ENCODE assay signal across 8 mouse cellular contexts in genomic region chr19:17392866-17393265, GRCm38 (mm10). TPM values are rescaled to one million over a fixed set of nuclear protein-coding genes. Genes with fewer than 3 reads are reported as not detected.
DNase-seq lines count a peak whose midpoint lies in the region; ATAC-seq and TF ChIP-seq lines count a peak whose summit lies in the region.
"Had no signal": no experiment of that assay in that cellular context is flagged by ENCODE, and none has a peak within 500 bp of the region (broad histone marks: within the 10 kb centered on the region; RNA-seq: fewer than 3 reads in every experiment).

No protein-coding gene starts in this region.

- no peak for DNase-seq in heart, adult 8-10 months (ENCODE audit: low spot score)
- DNase-seq in midbrain, embryonic 14.5 days: no peak
- no peak for DNase-seq in midbrain, postnatal 0 days (ENCODE audit: low spot score)
- no peak for DNase-seq in adrenal gland, postnatal 4 days (ENCODE audit: low spot score in 2 of 2)
- no peak for DNase-seq in gastrocnemius, postnatal 4 days (ENCODE audit: low spot score in 2 of 2)

- no peak for TF ChIP-seq CTCF in midbrain, postnatal 0 days (IDR thresholded peaks at IDR 0.05)

- peaks cover 2 to 14% of the 10 kb centered on the region in 2 experiments; a peak in 3 of 4 replicates for H3K4me1 ChIP-seq in heart, embryonic 14.5 days (ENCODE audit: control insufficient read depth in 2 of 2, insufficient read depth in 2 of 2, low read length in 2 of 2)
- peaks cover 10% of the 10 kb centered on the region for H3K4me1 ChIP-seq in midbrain, embryonic 14.5 days (ENCODE audit: control insufficient read depth, insufficient read depth, low read length)
- H3K4me1 ChIP-seq in midbrain, postnatal 0 days (ENCODE audit: insufficient read depth, low read length): no peaks in the 10 kb centered on the region
- H3K4me1 ChIP-seq in limb, embryonic 13.5 days: peaks cover 15% of the 10 kb centered on the region

- H3K36me3 ChIP-seq in heart, embryonic 14.5 days (ENCODE audit: control insufficient read depth, insufficient read depth, low read length): peaks cover 14% of the 10 kb centered on the region
- H3K36me3 ChIP-seq in midbrain, embryonic 14.5 days (ENCODE audit: control insufficient read depth, insufficient read depth, low read length): peaks cover 7% of the 10 kb centered on the region; the same call in 1 of the 2 replicates
- no peaks in the 10 kb centered on the region for H3K36me3 ChIP-seq in midbrain, postnatal 0 days (ENCODE audit: insufficient read depth, low read length)
- peaks cover 12% of the 10 kb centered on the region for H3K36me3 ChIP-seq in limb, embryonic 13.5 days

- 13% methylated on average over 3 of the region's 3 CpGs for WGBS in heart, embryonic 14.5 days
- WGBS in midbrain, embryonic 14.5 days: 12% methylated on average over 3 of the region's 3 CpGs
- 18% methylated on average over 3 of the region's 3 CpGs for WGBS in midbrain, postnatal 0 days
- WGBS in limb, embryonic 13.5 days: 10% methylated on average over 3 of the region's 3 CpGs

- no peak overlapping the region for H3K4me3 ChIP-seq in heart, embryonic 14.5 days (ENCODE audit: control insufficient read depth in 1 of 2, insufficient read depth in 1 of 2, low read depth in 1 of 2, low read length in 2 of 2)
- H3K4me3 ChIP-seq in midbrain, embryonic 14.5 days (replicated peaks; ENCODE audit: low read depth, low read length): peak overlapping the region; percentile 96; the same call in 1 of the 2 replicates
- no peak overlapping the region for H3K4me3 ChIP-seq in midbrain, postnatal 0 days (ENCODE audit: low read depth, low read length)
- H3K4me3 ChIP-seq in limb, embryonic 13.5 days: 0 out of 2 replicates have a peak overlapping the region, but pooled peaks have one; percentile 91

- H3K27me3 ChIP-seq in heart, embryonic 14.5 days (ENCODE audit: control insufficient read depth, insufficient read depth, low read length): no peaks in the 10 kb centered on the region
- 0 out of 2 replicates have a peak, but pooled peaks cover 4% of the 10 kb centered on the region for H3K27me3 ChIP-seq in midbrain, embryonic 14.5 days (ENCODE audit: control insufficient read depth, insufficient read depth, low read length)
- H3K27me3 ChIP-seq in midbrain, postnatal 0 days (ENCODE audit: insufficient read depth, low read length): no peaks in the 10 kb centered on the region
- H3K27me3 ChIP-seq in limb, embryonic 13.5 days: peaks cover 3% of the 10 kb centered on the region; the same call in 1 of the 2 replicates

- H3K9me3 ChIP-seq in heart, embryonic 14.5 days (ENCODE audit: control insufficient read depth, low read length): no peaks in the 10 kb centered on the region
- no peaks in the 10 kb centered on the region for H3K9me3 ChIP-seq in midbrain, embryonic 14.5 days (ENCODE audit: control insufficient read depth, low read length)
- no peaks in the 10 kb centered on the region for H3K9me3 ChIP-seq in midbrain, postnatal 0 days (ENCODE audit: low read length)
- no peaks in the 10 kb centered on the region for H3K9me3 ChIP-seq in limb, embryonic 13.5 days

- H3K9ac ChIP-seq in heart, embryonic 14.5 days (ENCODE audit: low read length): no peak overlapping the region
- no peak overlapping the region for H3K9ac ChIP-seq in midbrain, embryonic 14.5 days (replicated peaks; ENCODE audit: low read length)
- no peak overlapping the region for H3K9ac ChIP-seq in midbrain, postnatal 0 days (replicated peaks; ENCODE audit: low read length, poor library complexity, severe bottlenecking)
- no peak overlapping the region for H3K9ac ChIP-seq in limb, embryonic 13.5 days

- ATAC-seq in heart, embryonic 14.5 days (ENCODE audit: insufficient number of reproducible peaks, insufficient read depth, low FRiP score, low read depth): no peak
- no peak for ATAC-seq in midbrain, embryonic 14.5 days (ENCODE audit: low FRiP score, low TSS enrichment)
- no peak for ATAC-seq in midbrain, postnatal 0 days (ENCODE audit: low FRiP score)
- no peak for ATAC-seq in limb, embryonic 13.5 days (ENCODE audit: low FRiP score, low read depth)

- no peak overlapping the region for H3K27ac ChIP-seq in heart, embryonic 14.5 days (replicated peaks in 1 of 2; ENCODE audit: control insufficient read depth in 1 of 2, insufficient read depth in 1 of 2, low read depth in 2 of 2, low read length in 2 of 2)
- H3K27ac ChIP-seq in midbrain, embryonic 14.5 days (replicated peaks; ENCODE audit: low read depth, low read length): no peak overlapping the region
- H3K27ac ChIP-seq in midbrain, postnatal 0 days (ENCODE audit: low read depth, low read length): no peak overlapping the region
- no peak overlapping the region for H3K27ac ChIP-seq in limb, embryonic 13.5 days
- H3K27ac ChIP-seq: hindbrain, embryonic 14.5 days had no signal

- H3K4me2 ChIP-seq in heart, embryonic 14.5 days (ENCODE audit: low read length): peak overlapping the region; percentile 70
- H3K4me2 ChIP-seq in midbrain, embryonic 14.5 days (ENCODE audit: low read length): no peak overlapping the region
- H3K4me2 ChIP-seq in midbrain, postnatal 0 days (ENCODE audit: low read depth, low read length, poor library complexity, severe bottlenecking): no peak overlapping the region
- H3K4me2 ChIP-seq in limb, embryonic 13.5 days (replicated peaks): peak overlapping the region; percentile 70

RNA-seq across cellular contexts. Expression of gene Rfk, which starts 1.0 kb away (rescaled TPM):
- polyA plus RNA-seq in heart, embryonic 14.5 days (2014; fragmentation: Nextera tagmentation; extraction: Ambion mirVana): 74.3 and 79.0 TPM in 2 replicates
- total RNA-seq in heart, adult 8-10 months (2022): 10 to 100 TPM; 67.6 to 71.6 (median 69.7) TPM
- polyA plus RNA-seq in midbrain, embryonic 14.5 days (2014; fragmentation: Nextera tagmentation; extraction: Ambion mirVana): 56.6 and 71.0 TPM in 2 replicates
- total RNA-seq in midbrain, postnatal 0 days (2014; rRNA removed): 51.6 and 56.1 TPM in 2 replicates
- 75.8 and 84.9 TPM in 2 replicates for polyA plus RNA-seq in midbrain, postnatal 0 days (2015; fragmentation: Nextera tagmentation; extraction: Ambion mirVana)
- 72.0 and 77.5 TPM in 2 replicates for polyA plus RNA-seq in limb, embryonic 13.5 days (2015; fragmentation: Nextera tagmentation; extraction: Ambion mirVana)
- total RNA-seq in adrenal gland, postnatal 4 days (2021): 10 to 100 TPM; 66.4 to 73.2 TPM
- total RNA-seq in gastrocnemius, postnatal 4 days (2021): 10 to 100 TPM; 31.9 to 33.7 TPM

RNA-seq across cellular contexts. Expression of gene Gcnt1, which starts 20.2 kb away (rescaled TPM):
- 8.0 and 9.9 TPM in 2 replicates for polyA plus RNA-seq in heart, embryonic 14.5 days (2014; fragmentation: Nextera tagmentation; extraction: Ambion mirVana)
- total RNA-seq in heart, adult 8-10 months (2022): 10 to 100 TPM in 3 of 4 experiments, 1 to 10 TPM in 1; 9.7 to 16.0 (median 11.8) TPM
- 0.50 and 1.1 TPM in 2 replicates for polyA plus RNA-seq in midbrain, embryonic 14.5 days (2014; fragmentation: Nextera tagmentation; extraction: Ambion mirVana)
- total RNA-seq in midbrain, postnatal 0 days (2014; rRNA removed): 1.2 and 1.9 TPM in 2 replicates
- polyA plus RNA-seq in midbrain, postnatal 0 days (2015; fragmentation: Nextera tagmentation; extraction: Ambion mirVana): 0.43 and 0.60 TPM in 2 replicates
- polyA plus RNA-seq in limb, embryonic 13.5 days (2015; fragmentation: Nextera tagmentation; extraction: Ambion mirVana): 4.9 and 5.9 TPM in 2 replicates
- 10 to 100 TPM in 1 of 2 experiments, 1 to 10 TPM in 1; 4.9 to 19.0 TPM for total RNA-seq in adrenal gland, postnatal 4 days (2021)
- total RNA-seq in gastrocnemius, postnatal 4 days (2021): 1 to 10 TPM; 4.7 TPM

Comparison
In these comparisons a context has a peak if more than half of its experiments do, and no peak if none do; other contexts are left out.
1. H3K4me3 ChIP-seq: peak in midbrain, embryonic 14.5 days (single experiment) and limb, embryonic 13.5 days (single experiment); none in heart, embryonic 14.5 days (0 of 2) and midbrain, postnatal 0 days (single experiment).
2. H3K4me2 ChIP-seq: peak in heart, embryonic 14.5 days (single experiment) and limb, embryonic 13.5 days (single experiment); none in midbrain, embryonic 14.5 days (single experiment) and midbrain, postnatal 0 days (single experiment).